Mouse (Mus musculus) CH12.LX (cell line): ENCODE results near the gene Sfxn5. TPM values are rescaled to one million over a fixed set of nuclear protein-coding genes. Genes with fewer than 3 reads are reported as not detected.

ENCODE experiments used
- DNase-seq: peaks from one replicate; pipeline ENCODE4 v3.0.0-alpha.2; 2013; ENCODE audit errors: extremely low read depth
- H3K27ac ChIP-seq: 2 replicates; pipeline ENCODE4 v1.5.1; 2012; ENCODE audit warnings: low read depth, mild to moderate bottlenecking, control low read depth, moderate library complexity; ENCODE audit not compliant: insufficient read depth
- H3K27me3 ChIP-seq: replicated peaks from 2 replicates; pipeline ENCODE3; 2012; ENCODE audit warnings: inconsistent platforms
- H3K36me3 ChIP-seq, 2 experiments: replicated peaks in 1 of 2; 2 replicates each; pipeline versions ENCODE3 to v1.6.1; 2012; ENCODE audit warnings: inconsistent platforms in 1 of 2, low read length in 1 of 2, mild to moderate bottlenecking in 1 of 2, mixed read lengths in 1 of 2, moderate library complexity in 1 of 2; ENCODE audit not compliant: control insufficient read depth in 1 of 2, insufficient read depth in 1 of 2
- H3K4me1 ChIP-seq, 2 experiments: 2 replicates each; pipeline ENCODE4 v1.6.1; 2012; ENCODE audit warnings: inconsistent platforms in 1 of 2, moderate library complexity in 1 of 2; ENCODE audit not compliant: insufficient read depth in 2 of 2, control insufficient read depth in 1 of 2
- H3K4me2 ChIP-seq: 2 replicates; pipeline ENCODE4 v1.6.1; 2012; ENCODE audit warnings: low read depth, mild to moderate bottlenecking, control low read depth; ENCODE audit not compliant: poor library complexity, insufficient read depth, severe bottlenecking
- H3K4me3 ChIP-seq, 3 experiments: fragments of 150-350 bp in 1 of 3; sonication (generic) in 1 of 3; replicated peaks in 1 of 3; 2 replicates each; pipeline versions ENCODE3 to v1.5.1; 2011 to 2012; ENCODE audit warnings: low read depth in 2 of 3, low read length in 2 of 3, mild to moderate bottlenecking in 2 of 3, moderate library complexity in 2 of 3, control low read depth in 1 of 3, improper control_type of control experiment in 1 of 3, inconsistent platforms in 1 of 3, mixed read lengths in 1 of 3; ENCODE audit not compliant: poor library complexity in 1 of 3
- H3K79me2 ChIP-seq: replicated peaks from 2 replicates; pipeline ENCODE4 v1.6.1; 2012; ENCODE audit warnings: mild to moderate bottlenecking, moderate library complexity; ENCODE audit not compliant: control insufficient read depth, poor library complexity, insufficient read depth, severe bottlenecking; ENCODE audit errors: extremely low read depth
- H3K9ac ChIP-seq: 2 replicates; pipeline ENCODE4 v1.6.1; 2012; ENCODE audit warnings: low read depth, mild to moderate bottlenecking, control low read depth, moderate library complexity; ENCODE audit not compliant: insufficient read depth
- H3K9me3 ChIP-seq: replicated peaks from 2 replicates; pipeline ENCODE3; 2012; ENCODE audit warnings: low read length, inconsistent platforms, mixed read lengths
- CHD2 ChIP-seq: IDR thresholded peaks from 2 replicates; pipeline ENCODE4 v1.6.1; 2011; ENCODE audit warnings: low read length, improper control_type of control experiment
- CTCF ChIP-seq, 2 experiments: IDR thresholded peaks in 1 of 2; conservative IDR thresholded peaks in 1 of 2; 2 replicates each; pipeline ENCODE4 v1.5.1; 2011 to 2012; ENCODE audit warnings: low read depth in 2 of 2, low read length in 2 of 2, improper control_type of control experiment in 1 of 2, inconsistent platforms in 1 of 2, mild to moderate bottlenecking in 1 of 2, moderate library complexity in 1 of 2
- HCFC1 ChIP-seq: IDR thresholded peaks from 2 replicates; pipeline ENCODE4 v1.6.1; 2012; ENCODE audit warnings: low read depth, mild to moderate bottlenecking, inconsistent platforms, low read length, improper control_type of control experiment
- IRF4 ChIP-seq: IDR thresholded peaks from 2 replicates; pipeline ENCODE4 v1.6.1; 2014; ENCODE audit warnings: low read depth, mild to moderate bottlenecking, inconsistent platforms, low read length, improper control_type of control experiment
- JUND ChIP-seq: conservative IDR thresholded peaks from 2 replicates; pipeline ENCODE4 v1.6.1; 2011; ENCODE audit warnings: low read depth, low read length, improper control_type of control experiment
- MXI1 ChIP-seq: IDR thresholded peaks from 2 replicates; pipeline ENCODE4 v1.6.1; 2011; ENCODE audit warnings: mild to moderate bottlenecking, low read depth, low read length, improper control_type of control experiment
- MYC ChIP-seq: IDR thresholded peaks from 2 replicates; pipeline ENCODE4 v1.6.1; 2011; ENCODE audit warnings: low read depth, mild to moderate bottlenecking, improper control_type of control experiment, low read length
- PAX5 ChIP-seq: IDR thresholded peaks from 2 replicates; pipeline ENCODE4 v1.6.1; 2012; ENCODE audit warnings: low read length, inconsistent platforms, mixed read lengths
- POLR2A ChIP-seq: IDR thresholded peaks from 2 replicates; pipeline ENCODE4 v1.6.1; 2011; ENCODE audit warnings: low read depth, mild to moderate bottlenecking, improper control_type of control experiment, low read length
- RAD21 ChIP-seq: IDR thresholded peaks from 2 replicates; pipeline ENCODE4 v1.6.1; 2011; ENCODE audit warnings: low read depth, mild to moderate bottlenecking, low read length, improper control_type of control experiment, moderate library complexity
- RCOR1 ChIP-seq: conservative IDR thresholded peaks from 2 replicates; pipeline ENCODE4 v1.6.1; 2012; ENCODE audit warnings: low read depth, mild to moderate bottlenecking, inconsistent platforms, low read length, improper control_type of control experiment
- SIN3A ChIP-seq: IDR thresholded peaks from 2 replicates; pipeline ENCODE4 v1.6.1; 2012; ENCODE audit warnings: low read length, improper control_type of control experiment, inconsistent platforms
- SMC3 ChIP-seq: IDR thresholded peaks from 2 replicates; pipeline ENCODE4 v1.6.1; 2011; ENCODE audit warnings: low read depth, low read length, improper control_type of control experiment
- TBP ChIP-seq: conservative IDR thresholded peaks from 2 replicates; pipeline ENCODE4 v1.6.1; 2011; ENCODE audit warnings: low read depth, low read length, improper control_type of control experiment
- ZC3H11A ChIP-seq: IDR thresholded peaks from 2 replicates; pipeline ENCODE4 v1.6.1; 2012; ENCODE audit warnings: low read depth, mild to moderate bottlenecking, inconsistent platforms, low read length, improper control_type of control experiment
- ZNF384 ChIP-seq: IDR thresholded peaks from 2 replicates; pipeline ENCODE4 v1.6.1; 2012; ENCODE audit warnings: low read depth, low read length, improper control_type of control experiment, inconsistent platforms
- dilution Hi-C: fragments of 300-500 bp; cut with MboI; formaldehyde crosslinking; loops from 2 replicates; pipeline ENCODE4 v1.14.3; 2020; ENCODE audit warnings: low sequenced_read_pairs; ENCODE audit not compliant: extremely low pct_unique_long_range_greater_than_20kb, extremely low pct_ligation_motif_present
- in situ Hi-C: fragments of 300-500 bp; cut with MboI; formaldehyde crosslinking; loops from 3 replicates; pipeline ENCODE4 v1.14.3; 2019; ENCODE audit warnings: low sequenced_read_pairs, low pct_ligation_motif_present, low pct_unique_long_range_greater_than_20kb, mixed read lengths
- polyA plus RNA-seq: library from polyadenylated mRNA; unstranded; fragments of >175 nt; gene quantifications from 2 replicates; pipeline ENCODE4 v1.2.1, GENCODE M21; 2012; ENCODE audit warnings: low read depth; ENCODE audit not compliant: insufficient read length
- total RNA-seq, 2 experiments: library from RNA; depleted of rRNA; stranded (reverse); fragments of 300-350 nt in 1 of 2; fragments of >200 nt in 1 of 2; gene quantifications; 2 replicates each; pipeline ENCODE4 v1.2.3; 2012 to 2014

The Sfxn5 gene
- total and polyA plus RNA-seq, 3 experiments: 0.55 to 0.93 (median 0.66) TPM

DNA sequence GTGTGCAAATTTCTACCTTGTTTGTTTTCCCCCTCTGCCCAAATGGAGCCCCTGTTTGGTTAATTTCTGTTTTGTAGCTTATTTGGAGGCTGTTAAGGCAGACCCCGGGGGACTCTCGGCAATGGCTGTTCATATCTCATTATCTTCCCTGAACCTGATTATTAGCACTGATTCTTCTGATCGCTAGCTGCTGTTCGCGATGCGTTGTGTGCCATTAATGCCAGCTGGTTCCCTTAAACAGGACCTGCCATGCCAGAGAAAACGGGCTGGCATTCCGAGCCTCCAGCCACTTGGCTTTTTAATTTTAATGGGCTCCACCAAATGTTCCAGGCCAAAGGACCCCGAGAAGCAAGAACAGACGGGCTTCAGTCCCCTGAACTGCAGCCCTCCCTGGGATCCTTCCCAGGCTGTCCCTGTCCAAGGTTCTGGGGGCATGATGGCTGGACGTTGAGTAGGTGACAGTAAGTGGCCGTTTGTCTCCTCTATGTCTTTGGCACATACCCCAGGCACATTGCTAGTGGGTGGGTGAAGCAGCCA is 74.1 kb downstream of the Sfxn5 start:
- Histone ChIP-seq H3K36me3 (no peaks in the 10 kb centered on the region), H3K4me3 (no peak overlapping the region), H3K9me3 (no peaks in the 10 kb centered on the region), H3K4me1 (no peaks in the 10 kb centered on the region), H3K4me2 (no peak overlapping the region), H3K27me3 (peaks cover 2% of the 10 kb centered on the region), H3K9ac (no peak overlapping the region), H3K79me2 (no peaks in the 10 kb centered on the region), H3K27ac (no peak overlapping the region)
- TF ChIP-seq CTCF (conservative IDR thresholded peaks at IDR 0.05 in 1 of 2, IDR thresholded peaks at IDR 0.05 in 1 of 2; ENCODE audit: low read depth in 2 of 2, low read length in 2 of 2) (no peak), RCOR1 (no peak), JUND (no peak), SMC3 (no peak), HCFC1 (no peak), ZC3H11A (no peak), POLR2A (no peak), MXI1 (no peak), RAD21 (no peak), PAX5 (no peak)
- in situ Hi-C loops: no loop called here
- no peak for DNase-seq
- dilution Hi-C loops: no loop called here

DNA sequence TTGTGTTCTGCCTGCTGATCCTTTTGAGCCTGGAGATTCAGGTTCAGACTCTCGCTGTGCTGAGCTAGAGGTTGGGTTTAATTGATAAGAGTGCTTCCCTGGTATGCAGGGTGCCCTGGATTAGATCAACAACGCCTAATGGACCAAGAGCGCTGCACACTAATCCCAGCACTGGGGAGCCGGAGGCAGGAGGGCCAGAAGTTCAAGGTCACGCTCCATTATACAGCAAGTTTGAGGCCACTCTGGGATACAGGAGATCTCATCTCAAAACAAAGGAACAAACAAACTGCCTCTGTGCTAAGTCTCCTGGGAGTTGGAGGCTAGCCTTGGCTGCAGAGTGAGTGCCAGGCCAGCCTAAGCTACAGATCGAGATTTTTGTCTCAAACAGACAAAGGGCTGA is 77.6 kb downstream of the Sfxn5 start:
- Histone ChIP-seq H3K27ac (no peak overlapping the region), H3K27me3 (peaks cover 2% of the 10 kb centered on the region), H3K79me2 (no peaks in the 10 kb centered on the region), H3K4me2 (no peak overlapping the region), H3K4me1 (no peaks in the 10 kb centered on the region), H3K9ac (no peak overlapping the region), H3K36me3 (no peaks in the 10 kb centered on the region), H3K9me3 (no peaks in the 10 kb centered on the region), H3K4me3 (no peak overlapping the region)
- DNase-seq: no peak
- in situ Hi-C loops: no loop called here
- dilution Hi-C loops: no loop called here
- no peak for TF ChIP-seq PAX5
- TF ChIP-seq SIN3A: no peak
- TF ChIP-seq POLR2A: no peak
- no peak for TF ChIP-seq ZNF384
- no peak for TF ChIP-seq MXI1
- TF ChIP-seq IRF4: no peak
- TF ChIP-seq RAD21: no peak
- TF ChIP-seq CHD2: no peak
- no peak for TF ChIP-seq CTCF (conservative IDR thresholded peaks at IDR 0.05 in 1 of 2, IDR thresholded peaks at IDR 0.05 in 1 of 2; ENCODE audit: low read depth in 2 of 2, low read length in 2 of 2)
- TF ChIP-seq MYC: no peak
- no peak for TF ChIP-seq TBP
